Mouse (Mus musculus) testis, adult 2 months (tissue): ENCODE data around the gene Cmip. TPM values are rescaled to one million over a fixed set of nuclear protein-coding genes. Genes with fewer than 3 reads are reported as not detected.

Experiments
- H3K27ac ChIP-seq: fragments of 200-500 bp; 2 replicates; pipeline ENCODE4 v1.5.1; 2012; ENCODE audit warnings: low read depth, low read length; ENCODE audit not compliant: control insufficient read depth, insufficient read depth
- H3K27me3 ChIP-seq: fragments of 200-500 bp; 2 replicates; pipeline ENCODE4 v1.6.1; 2012; ENCODE audit warnings: mild to moderate bottlenecking, low read length, moderate library complexity; ENCODE audit not compliant: control insufficient read depth, insufficient read depth
- H3K36me3 ChIP-seq: fragments of 200-500 bp; 2 replicates; pipeline ENCODE4 v1.6.1; 2012; ENCODE audit warnings: mild to moderate bottlenecking, low read length; ENCODE audit not compliant: control insufficient read depth, insufficient read depth
- H3K4me1 ChIP-seq: fragments of 200-500 bp; 2 replicates; pipeline ENCODE4 v1.6.1; 2012; ENCODE audit warnings: low read length; ENCODE audit not compliant: control insufficient read depth, insufficient read depth
- H3K4me3 ChIP-seq: fragments of 200-500 bp; 2 replicates; pipeline ENCODE4 v1.5.1; 2012; ENCODE audit warnings: low read depth, mild to moderate bottlenecking, low read length, moderate library complexity, mixed read lengths; ENCODE audit not compliant: control insufficient read depth
- CTCF ChIP-seq: fragments of 200-500 bp; IDR thresholded peaks from 2 replicates; pipeline ENCODE4 v1.5.1; 2012; ENCODE audit warnings: low read depth, mild to moderate bottlenecking, inconsistent platforms, low read length, moderate library complexity; ENCODE audit not compliant: control insufficient read depth, insufficient read depth, insufficient replicate concordance
- POLR2A ChIP-seq: fragments of 200-500 bp; IDR thresholded peaks from 2 replicates; pipeline ENCODE4 v1.6.1; 2012; ENCODE audit warnings: low read depth, mild to moderate bottlenecking, inconsistent platforms, low read length, moderate library complexity; ENCODE audit not compliant: control insufficient read depth
- polyA plus RNA-seq: library from polyadenylated mRNA; depleted of rRNA; stranded (reverse); fragments of >200 nt; gene quantifications from 2 replicates; pipeline ENCODE4 v1.2.3, GENCODE M21; 2012

The Cmip gene
- polyA plus RNA-seq, 1 experiment: 10.5 TPM

GRCm38 (mm10) chr8:117318911-117319826, 62.3 kb downstream of the Cmip start:
- no peak for TF ChIP-seq POLR2A
- TF ChIP-seq CTCF: no peak
- Histone ChIP-seq H3K27ac (no peak overlapping the region), H3K27me3 (no peaks in the 10 kb centered on the region), H3K4me1 (peaks cover 5% of the 10 kb centered on the region), H3K4me3 (no peak overlapping the region), H3K36me3 (no peaks in the 10 kb centered on the region)

- no peak overlapping the region for H3K27ac ChIP-seq
- no peaks in the 10 kb centered on the region for H3K27me3 ChIP-seq
- peaks cover 3% of the 10 kb centered on the region for H3K4me1 ChIP-seq
- no peak for TF ChIP-seq CTCF
- TF ChIP-seq POLR2A: no peak
- H3K36me3 ChIP-seq: no peaks in the 10 kb centered on the region
- no peak overlapping the region for H3K4me3 ChIP-seq
Measured at GRCm38 (mm10) chr8:117320616-117321015, 63.8 kb downstream of the Cmip start.

GRCm38 (mm10) chr8:117321232-117321631, 64.4 kb downstream of the Cmip start:
- TF ChIP-seq CTCF: no peak
- no peak for TF ChIP-seq POLR2A
- Histone ChIP-seq H3K27me3 (no peaks in the 10 kb centered on the region), H3K27ac (no peak overlapping the region), H3K36me3 (no peaks in the 10 kb centered on the region), H3K4me3 (no peak overlapping the region), H3K4me1 (peaks cover 3% of the 10 kb centered on the region)

DNA sequence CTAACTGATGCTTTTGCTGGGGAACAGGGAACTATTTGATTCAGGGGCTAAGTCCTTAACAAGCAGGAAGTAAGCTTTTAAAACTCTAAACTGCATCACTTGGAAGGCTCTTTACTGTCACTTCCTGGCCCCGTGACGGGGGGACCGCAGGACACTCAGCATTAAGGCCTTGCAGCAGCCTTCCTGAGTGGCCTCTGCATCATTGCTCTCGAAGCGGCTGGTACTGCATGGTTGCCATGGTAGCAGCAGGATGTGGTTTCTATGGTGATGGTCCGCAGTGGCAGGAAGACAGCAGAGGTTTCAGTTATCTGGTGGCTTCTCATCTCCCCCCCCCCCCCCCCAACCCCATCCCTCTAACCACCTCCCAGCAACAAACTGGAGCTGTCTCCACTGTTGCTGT, 65.2 kb downstream of the Cmip start:
- Histone ChIP-seq H3K4me1 (peaks cover 3% of the 10 kb centered on the region), H3K27me3 (no peaks in the 10 kb centered on the region), H3K27ac (no peak overlapping the region), H3K4me3 (no peak overlapping the region), H3K36me3 (no peaks in the 10 kb centered on the region)
- no peak for TF ChIP-seq POLR2A
- no peak for TF ChIP-seq CTCF

- no peaks in the 10 kb centered on the region for H3K36me3 ChIP-seq
- no peaks in the 10 kb centered on the region for H3K27me3 ChIP-seq
- H3K4me1 ChIP-seq: peaks cover 8% of the 10 kb centered on the region
- TF ChIP-seq POLR2A (no peak), CTCF (no peak)
- H3K27ac ChIP-seq: no peak overlapping the region
- no peak overlapping the region for H3K4me3 ChIP-seq
Measured at GRCm38 (mm10) chr8:117322715-117323310, 65.9 kb downstream of the Cmip start.

DNA sequence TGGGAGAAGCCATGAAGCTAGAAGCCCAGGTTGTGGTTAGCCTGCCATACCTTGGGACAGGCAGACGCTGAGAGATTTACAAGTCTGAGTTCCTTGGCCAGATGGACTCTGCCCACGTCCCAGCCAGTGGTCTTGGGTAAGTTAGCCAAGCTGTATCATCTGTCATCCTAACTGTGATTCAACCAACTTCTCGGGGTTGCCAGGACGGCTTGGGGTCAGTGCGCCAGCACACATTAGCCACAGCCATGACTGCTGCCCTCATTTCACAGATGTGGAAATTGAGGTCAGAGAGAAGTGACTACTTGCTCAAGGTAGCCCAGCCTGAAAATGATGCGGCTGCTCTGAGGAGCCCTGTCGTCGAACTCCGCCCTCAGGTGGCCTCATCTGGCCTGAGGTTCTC, 68.0 kb downstream of the Cmip start:
- Histone ChIP-seq H3K27me3 (no peaks in the 10 kb centered on the region), H3K36me3 (no peaks in the 10 kb centered on the region), H3K27ac (no peak overlapping the region), H3K4me3 (no peak overlapping the region), H3K4me1 (peaks cover 20% of the 10 kb centered on the region)
- TF ChIP-seq CTCF (no peak), POLR2A (no peak)

DNA sequence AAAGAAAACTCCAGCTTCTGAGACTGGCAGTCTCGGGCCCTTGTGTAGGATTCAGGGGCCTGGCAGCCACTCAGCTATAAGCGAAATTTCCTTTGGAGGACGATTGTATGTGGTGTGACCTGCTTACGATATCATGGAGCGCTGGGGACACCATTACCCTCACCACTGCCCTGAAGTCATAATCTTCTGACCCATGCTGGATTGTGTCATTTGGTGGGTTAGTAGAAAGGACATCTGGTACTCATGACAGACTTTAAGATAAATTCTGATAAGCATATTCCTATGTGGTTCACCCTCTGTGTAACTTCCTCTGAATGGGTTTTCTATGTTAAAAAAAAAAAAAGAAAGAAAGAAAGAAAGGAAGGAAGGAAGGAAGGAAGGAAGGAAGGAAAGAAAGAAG, 69.9 kb downstream of the Cmip start:
- Histone ChIP-seq H3K4me3 (no peak overlapping the region), H3K27ac (no peak overlapping the region), H3K4me1 (peaks cover 22% of the 10 kb centered on the region), H3K27me3 (no peaks in the 10 kb centered on the region), H3K36me3 (no peaks in the 10 kb centered on the region)
- no peak for TF ChIP-seq CTCF
- TF ChIP-seq POLR2A: no peak
